Mouse (Mus musculus) CH12.LX (cell line): ENCODE results near the gene Tssk6.

ENCODE experiments used
- CHD1 ChIP-seq: IDR thresholded peaks from 2 replicates; pipeline ENCODE4 v1.6.1; 2012; ENCODE audit warnings: low read depth, low read length, improper control_type of control experiment, inconsistent platforms
- CTCF ChIP-seq, 2 experiments: IDR thresholded peaks in 1 of 2; conservative IDR thresholded peaks in 1 of 2; 2 replicates each; pipeline ENCODE4 v1.5.1; 2011 to 2012; ENCODE audit warnings: low read depth in 2 of 2, low read length in 2 of 2, improper control_type of control experiment in 1 of 2, inconsistent platforms in 1 of 2, mild to moderate bottlenecking in 1 of 2, moderate library complexity in 1 of 2
- ELF1 ChIP-seq: IDR thresholded peaks from 2 replicates; pipeline ENCODE4 v1.6.1; 2014; ENCODE audit warnings: low read depth, mild to moderate bottlenecking, inconsistent platforms, low read length, improper control_type of control experiment
- GABPA ChIP-seq: IDR thresholded peaks from 2 replicates; pipeline ENCODE4 v1.6.1; 2012; ENCODE audit warnings: low read depth, low read length, improper control_type of control experiment, inconsistent platforms; ENCODE audit not compliant: insufficient replicate concordance
- MAX ChIP-seq: IDR thresholded peaks from 2 replicates; pipeline ENCODE4 v1.6.1; 2011; ENCODE audit warnings: low read length, improper control_type of control experiment
- MAZ ChIP-seq: IDR thresholded peaks from 2 replicates; pipeline ENCODE4 v1.6.1; 2012; ENCODE audit warnings: low read depth, mild to moderate bottlenecking, inconsistent platforms, low read length, improper control_type of control experiment, moderate library complexity
- MYC ChIP-seq: IDR thresholded peaks from 2 replicates; pipeline ENCODE4 v1.6.1; 2011; ENCODE audit warnings: low read depth, mild to moderate bottlenecking, improper control_type of control experiment, low read length
- NELFE ChIP-seq: IDR thresholded peaks from 2 replicates; pipeline ENCODE4 v1.6.1; 2011; ENCODE audit warnings: low read depth, low read length, improper control_type of control experiment
- POLR2A ChIP-seq: IDR thresholded peaks from 2 replicates; pipeline ENCODE4 v1.6.1; 2011; ENCODE audit warnings: low read depth, mild to moderate bottlenecking, improper control_type of control experiment, low read length
- SIN3A ChIP-seq: IDR thresholded peaks from 2 replicates; pipeline ENCODE4 v1.6.1; 2012; ENCODE audit warnings: low read length, improper control_type of control experiment, inconsistent platforms
- TCF12 ChIP-seq: IDR thresholded peaks from 2 replicates; pipeline ENCODE4 v1.6.1; 2014; ENCODE audit warnings: low read depth, mild to moderate bottlenecking, inconsistent platforms, low read length, improper control_type of control experiment
- USF1 ChIP-seq: IDR thresholded peaks from 2 replicates; pipeline ENCODE4 v1.6.1; 2014; ENCODE audit warnings: low read depth, mild to moderate bottlenecking, inconsistent platforms, low read length, improper control_type of control experiment

DNA sequence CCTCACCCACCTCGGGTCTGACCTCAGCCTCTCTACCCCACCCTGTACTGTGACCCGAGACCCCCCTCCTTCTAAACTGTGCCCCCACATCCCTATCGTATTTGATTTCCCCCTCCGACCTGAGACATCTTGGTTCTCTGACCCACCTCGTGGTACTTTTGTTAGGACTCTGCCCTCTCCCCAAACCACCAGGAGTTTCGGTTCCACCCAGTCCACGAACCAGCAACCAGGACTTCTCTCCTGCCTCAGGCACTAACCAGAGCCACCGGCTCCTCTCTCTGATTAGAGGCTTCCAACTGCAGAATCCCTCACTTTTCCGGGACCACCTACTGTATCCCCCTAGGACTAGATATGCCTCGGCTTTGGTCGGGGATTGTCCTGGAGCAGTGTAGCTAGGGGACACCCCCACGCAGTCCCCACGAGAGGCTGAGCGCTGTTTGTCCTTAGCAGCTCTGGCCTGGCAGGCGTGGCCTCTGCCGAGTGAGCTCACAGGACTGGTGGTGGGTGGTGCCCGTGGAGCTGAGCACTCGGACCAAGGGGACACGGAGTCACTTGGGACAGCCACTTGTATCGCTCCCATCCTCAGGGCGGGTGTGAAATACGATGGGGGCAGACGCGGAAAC lies 13.6 kb upstream of the Tssk6 start:
- TF ChIP-seq CTCF (conservative IDR thresholded peaks at IDR 0.05 in 1 of 2, IDR thresholded peaks at IDR 0.05 in 1 of 2; ENCODE audit: low read depth in 2 of 2, low read length in 2 of 2) (no peak), MAX (peak; percentile 44; the same call in 1 of the 2 replicates), USF1 (no peak), NELFE (no peak), ELF1 (no peak; the same call in 1 of the 2 replicates), GABPA (no peak), SIN3A (no peak), MAZ (no peak), TCF12 (no peak), POLR2A (no peak), CHD1 (no peak), MYC (0 out of 2 replicates have a peak, but pooled peaks have one; percentile 28)
